Mouse (Mus musculus): Measurements from ENCODE around the gene Kcnk18.

The Kcnk18 gene

GRCm38 (mm10) chr19:59221131-59221530 lies 2.1 kb downstream of the Kcnk18 start:
- no peak for DNase-seq (ENCODE audit: low read depth in 2 of 2, low spot score in 2 of 2)

- DNase-seq (ENCODE audit: low read depth in 2 of 2, low spot score in 2 of 2) = no peak
Measured at GRCm38 (mm10) chr19:59228376-59228775, 9.4 kb downstream of the Kcnk18 start.

- no peak for DNase-seq (ENCODE audit: low read depth in 2 of 2, low spot score in 2 of 2)
Measured at GRCm38 (mm10) chr19:59232786-59233185, 13.8 kb downstream of the Kcnk18 start.

GRCm38 (mm10) chr19:59235001-59235400 lies 16.0 kb downstream of the Kcnk18 start:
- no peak for DNase-seq (ENCODE audit: low read depth in 2 of 2, low spot score in 2 of 2)

- no peak for DNase-seq (ENCODE audit: low read depth in 2 of 2, low spot score in 2 of 2)
Measured at GRCm38 (mm10) chr19:59236046-59236445, 17.0 kb downstream of the Kcnk18 start.

- DNase-seq (ENCODE audit: low read depth in 2 of 2, low spot score in 2 of 2) = no peak
Measured at GRCm38 (mm10) chr19:59238630-59239029, 19.6 kb downstream of the Kcnk18 start.

- DNase-seq (ENCODE audit: low read depth in 2 of 2, low spot score in 2 of 2) = peak; percentile 83 to 87
Measured at GRCm38 (mm10) chr19:59239124-59239817, 20.3 kb downstream of the Kcnk18 start.

GRCm38 (mm10) chr19:59241987-59242386 lies 23.0 kb downstream of the Kcnk18 start:
- no peak for DNase-seq (ENCODE audit: low read depth in 2 of 2, low spot score in 2 of 2)

- DNase-seq (ENCODE audit: low read depth in 2 of 2, low spot score in 2 of 2) = no peak
Measured at GRCm38 (mm10) chr19:59243057-59243456, 24.0 kb downstream of the Kcnk18 start.

- no peak for DNase-seq (ENCODE audit: low read depth in 2 of 2, low spot score in 2 of 2)
Measured at GRCm38 (mm10) chr19:59248144-59248543, 29.1 kb downstream of the Kcnk18 start.

- no peak for DNase-seq (ENCODE audit: low read depth in 2 of 2, low spot score in 2 of 2)
Measured at GRCm38 (mm10) chr19:59248553-59249286, 29.7 kb downstream of the Kcnk18 start.

- no peak for DNase-seq (ENCODE audit: low read depth in 2 of 2, low spot score in 2 of 2)
Measured at GRCm38 (mm10) chr19:59252651-59253050, 33.6 kb downstream of the Kcnk18 start.

GRCm38 (mm10) chr19:59259633-59260032 lies 40.6 kb downstream of the Kcnk18 start:
- no peak for DNase-seq (ENCODE audit: low read depth in 2 of 2, low spot score in 2 of 2)

GRCm38 (mm10) chr19:59260718-59261442 lies 41.9 kb downstream of the Kcnk18 start, which contains the start of gene Slc18a2:
Slc18a2 (plus strand) TSS chr19:59260896.
- DNase-seq (ENCODE audit: low read depth in 2 of 2, low spot score in 2 of 2) = peak in 1 of 2 experiments; percentile 16

- no peak for DNase-seq (ENCODE audit: low read depth in 2 of 2, low spot score in 2 of 2)
Measured at GRCm38 (mm10) chr19:59261604-59262003, 42.6 kb downstream of the Kcnk18 start.

GRCm38 (mm10) chr19:59263171-59263570 lies 44.2 kb downstream of the Kcnk18 start:
- no peak for DNase-seq (ENCODE audit: low read depth in 2 of 2, low spot score in 2 of 2)

GRCm38 (mm10) chr19:59264838-59265532 lies 46.0 kb downstream of the Kcnk18 start:
- DNase-seq (ENCODE audit: low read depth in 2 of 2, low spot score in 2 of 2) = no peak

- DNase-seq (ENCODE audit: low read depth in 2 of 2, low spot score in 2 of 2) = no peak
Measured at GRCm38 (mm10) chr19:59265907-59266306, 46.9 kb downstream of the Kcnk18 start.

GRCm38 (mm10) chr19:59267417-59267963 lies 48.5 kb downstream of the Kcnk18 start:
- no peak for DNase-seq (ENCODE audit: low read depth in 2 of 2, low spot score in 2 of 2)

GRCm38 (mm10) chr19:59273190-59273589 lies 54.2 kb downstream of the Kcnk18 start:
- no peak for DNase-seq (ENCODE audit: low read depth in 2 of 2, low spot score in 2 of 2)

- no peak for DNase-seq (ENCODE audit: low read depth in 2 of 2, low spot score in 2 of 2)
Measured at GRCm38 (mm10) chr19:59276354-59276753, 57.3 kb downstream of the Kcnk18 start.
